Mouse (Mus musculus): Measurements from ENCODE around the gene Kcnj1.

The Kcnj1 gene

DNA sequence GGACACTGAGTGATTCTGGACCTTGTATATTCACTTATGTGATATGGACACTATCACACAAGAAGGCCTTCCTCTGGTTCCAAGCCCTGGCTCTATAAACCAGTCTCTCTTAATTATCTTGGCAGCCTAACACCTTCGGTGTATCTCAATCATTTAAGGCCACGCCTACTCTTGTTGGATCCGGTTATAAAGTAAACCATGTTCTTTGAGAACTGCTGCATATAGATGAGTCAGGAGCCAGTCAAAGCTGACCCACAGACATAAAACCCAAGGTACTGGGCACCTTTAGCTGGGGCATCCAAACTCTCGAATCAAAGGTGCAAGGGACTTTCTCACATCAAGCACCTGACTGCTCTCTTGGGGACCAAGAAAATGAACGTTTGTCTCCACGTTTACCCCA lies at the start of gene Kcnj1:
Gene Kcnj1 (plus strand): TSS at position 292 of the 400 bp plus-strand sequence.
- DNase-seq: no peak

DNA sequence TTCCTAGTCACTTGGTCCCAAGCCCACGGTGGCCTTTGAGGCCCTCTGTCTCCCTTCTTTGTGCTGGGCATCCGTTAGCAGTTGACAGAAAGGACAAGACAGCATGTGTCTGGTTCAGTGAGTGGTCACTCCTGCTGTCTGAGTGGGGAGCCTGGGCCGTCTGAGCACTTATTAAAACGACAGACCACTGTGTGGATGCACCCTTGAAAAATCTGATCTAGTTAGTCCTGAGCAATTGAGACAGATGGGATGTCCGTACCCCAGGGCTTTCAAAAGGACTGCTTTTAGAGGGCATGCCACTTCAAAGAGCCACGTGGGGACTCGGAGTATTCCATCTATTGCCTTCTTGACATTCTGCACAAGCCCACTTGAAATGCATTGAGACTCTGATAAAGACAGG lies 48.7 kb upstream of the Kcnj1 start:
- DNase-seq: no peak

DNA sequence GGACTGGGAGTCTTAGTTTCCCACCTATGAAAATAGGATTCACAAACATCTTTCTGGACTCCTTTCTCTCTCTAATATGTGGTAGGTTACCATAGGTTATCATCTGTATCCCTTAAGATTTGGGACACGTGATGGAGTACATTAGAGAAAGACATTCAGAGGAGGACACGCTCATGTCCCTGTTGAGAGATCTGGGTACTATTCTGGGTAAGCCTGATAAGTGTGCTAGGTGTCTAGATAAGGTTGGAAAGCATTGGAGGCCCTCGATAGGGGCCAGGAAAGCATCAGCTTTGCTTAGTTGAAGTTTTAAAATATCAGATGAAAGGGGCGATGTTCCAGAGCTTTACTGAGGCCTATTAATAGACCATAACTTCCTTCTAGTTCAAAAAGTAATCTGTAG lies 43.5 kb upstream of the Kcnj1 start:
- no peak for DNase-seq

DNA sequence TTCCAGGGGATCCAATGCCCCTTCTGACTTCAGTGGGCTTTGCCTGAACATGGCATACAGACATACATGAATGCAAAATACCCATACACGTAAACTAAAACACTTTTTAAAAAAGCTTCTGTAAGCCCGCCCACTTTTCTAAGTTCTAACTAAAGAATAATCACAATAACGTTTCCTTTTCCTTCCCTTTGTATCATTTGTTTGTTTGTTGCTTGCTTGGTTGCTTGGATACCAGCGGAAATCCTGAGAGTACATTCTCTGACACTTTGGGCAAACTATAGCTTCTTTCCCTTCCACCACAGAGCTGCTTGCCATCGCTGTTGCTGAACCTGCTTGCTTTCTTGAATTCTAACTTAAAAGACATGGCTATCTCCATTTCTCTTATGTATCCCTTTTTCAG lies 41.1 kb upstream of the Kcnj1 start:
- no peak for DNase-seq

DNA sequence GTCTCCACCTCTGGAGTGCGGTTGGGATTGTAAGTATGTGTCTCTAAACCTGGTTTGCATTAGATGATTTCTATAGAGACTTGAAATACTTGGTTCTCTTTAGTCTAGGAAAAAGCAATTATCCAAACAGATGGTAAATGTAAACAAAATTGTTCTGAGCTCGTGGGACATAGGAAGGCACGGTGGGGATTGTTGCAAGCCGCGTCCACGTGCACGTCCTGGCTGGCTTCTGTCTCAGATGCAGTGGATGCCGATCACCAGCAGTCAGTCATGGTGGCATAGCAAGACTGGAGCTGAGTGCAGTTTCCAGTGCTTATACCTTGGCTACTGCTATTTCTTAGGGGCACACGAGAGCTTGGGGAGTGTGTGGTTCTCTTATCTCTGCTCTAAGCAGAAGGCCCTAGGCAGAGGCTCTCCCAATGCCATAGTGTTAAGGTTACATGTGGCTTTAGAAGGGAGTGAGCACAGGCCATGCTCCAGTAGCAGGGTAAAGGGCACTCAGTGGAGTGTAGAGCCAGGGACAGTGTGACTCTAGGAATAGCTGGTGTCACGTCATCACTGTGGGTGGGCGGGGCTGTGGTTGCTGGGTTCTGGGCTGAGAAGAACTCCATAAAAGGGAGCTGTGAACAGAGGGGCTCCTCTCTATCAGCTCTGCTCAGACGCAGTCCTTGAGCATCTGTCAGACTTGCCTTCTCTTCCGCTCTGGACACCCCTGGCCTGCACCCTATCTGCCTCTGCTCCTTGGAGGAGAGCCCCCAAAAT lies 36.7 kb upstream of the Kcnj1 start:
- DNase-seq: peak; percentile 19

DNA sequence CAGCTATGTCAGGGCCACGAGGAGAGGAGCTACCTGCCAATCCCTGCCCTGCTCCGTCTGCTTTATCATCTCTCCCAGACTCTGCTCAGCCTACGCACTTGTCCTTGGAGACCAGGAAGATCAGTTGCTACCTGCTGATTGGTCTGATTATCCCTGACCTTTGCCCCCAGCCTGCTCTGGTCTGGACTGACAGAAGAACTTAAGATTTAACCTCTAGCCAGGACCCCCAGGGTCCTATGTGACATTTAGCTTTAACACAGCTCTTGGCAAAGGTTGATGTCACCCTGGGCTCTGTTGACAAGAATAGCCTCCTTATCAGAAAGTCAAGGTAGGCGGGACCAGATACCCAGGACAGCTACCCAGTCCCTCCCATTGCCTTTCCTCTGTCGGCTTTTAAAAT lies 31.5 kb upstream of the Kcnj1 start:
- no peak for DNase-seq

DNA sequence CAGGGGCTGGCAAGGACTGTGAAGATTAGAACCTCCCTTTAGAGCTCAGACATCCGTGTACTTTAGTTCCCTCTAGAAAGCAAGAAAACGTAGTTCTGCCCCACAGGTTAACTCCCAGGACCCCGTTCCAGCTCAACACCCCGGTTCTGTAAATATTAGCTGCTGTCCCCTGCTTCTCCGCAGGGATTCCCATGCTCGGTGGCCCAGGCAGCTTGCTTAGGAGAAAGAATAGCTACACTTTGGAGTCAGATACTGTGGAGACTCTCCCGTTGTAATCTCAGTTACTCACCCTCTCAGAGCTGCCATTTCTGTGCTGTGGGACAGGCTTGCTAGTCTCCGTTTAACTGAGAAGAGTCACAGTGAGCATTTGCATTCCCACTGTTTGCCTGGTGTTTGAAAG lies 29.4 kb upstream of the Kcnj1 start:
- DNase-seq: no peak

DNA sequence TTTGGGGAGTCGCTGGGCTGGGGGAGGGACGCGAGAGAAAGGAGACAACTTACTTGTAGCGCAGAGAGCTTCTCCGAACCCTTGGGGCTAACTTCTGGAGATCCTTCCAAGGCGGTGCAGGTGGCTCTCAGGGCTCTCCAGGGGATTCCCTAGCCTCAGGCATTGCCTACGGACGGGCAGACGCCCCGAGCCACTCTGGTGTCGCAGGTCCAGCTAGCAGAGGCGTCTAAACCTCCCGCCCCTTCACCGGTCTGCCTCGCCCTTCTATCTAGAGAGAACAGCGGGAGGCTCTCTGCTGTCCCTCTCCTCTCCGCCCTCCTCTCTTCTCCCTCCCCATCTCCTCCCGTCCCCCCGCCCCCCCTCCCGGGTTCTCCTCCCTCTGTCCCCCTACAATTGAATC lies 28.2 kb upstream of the Kcnj1 start, which contains the start of gene Kcnj5:
Gene Kcnj5 (minus strand): TSS at position 300 of the 400 bp plus-strand sequence.
- no peak for DNase-seq

DNA sequence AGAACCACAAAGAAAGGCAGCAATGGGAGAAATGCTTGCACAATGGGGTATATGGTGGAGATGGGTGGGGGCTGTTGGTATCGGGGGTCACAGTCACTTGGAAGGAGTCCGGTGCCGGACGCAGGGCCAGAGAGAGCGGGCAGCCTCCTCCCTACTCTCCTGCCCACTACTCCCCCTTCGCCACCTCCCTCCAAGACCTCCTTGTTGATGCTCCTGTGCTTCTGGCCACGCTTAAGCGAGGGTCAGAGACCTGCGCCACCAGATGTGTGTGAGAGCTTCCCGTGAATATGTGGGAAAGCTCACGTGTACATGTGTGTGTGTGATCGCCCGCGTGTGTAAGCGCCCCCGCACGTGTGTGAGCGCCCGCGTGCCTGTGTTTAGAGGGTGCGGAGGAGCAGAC lies 27.8 kb upstream of the Kcnj1 start:
- DNase-seq: no peak

DNA sequence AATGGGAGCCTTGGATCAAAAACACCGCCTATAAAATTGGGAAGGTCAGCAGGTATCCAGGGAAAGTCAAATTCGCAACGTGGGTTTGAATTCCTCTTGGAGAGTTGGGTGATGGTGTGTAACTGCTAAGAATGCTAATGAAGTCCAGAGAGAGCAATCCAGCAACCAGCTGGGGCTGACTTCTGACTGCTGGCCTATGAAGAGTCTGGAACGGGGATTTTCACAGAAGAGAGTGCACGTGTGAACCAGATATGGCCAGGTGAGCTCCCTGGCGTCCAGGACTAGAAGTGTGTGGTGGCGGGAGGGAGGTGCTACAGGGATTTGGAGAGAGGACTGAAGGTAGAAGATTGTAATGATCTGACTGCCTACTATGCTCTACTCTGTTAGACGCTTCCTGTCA lies 24.2 kb upstream of the Kcnj1 start:
- DNase-seq: no peak

DNA sequence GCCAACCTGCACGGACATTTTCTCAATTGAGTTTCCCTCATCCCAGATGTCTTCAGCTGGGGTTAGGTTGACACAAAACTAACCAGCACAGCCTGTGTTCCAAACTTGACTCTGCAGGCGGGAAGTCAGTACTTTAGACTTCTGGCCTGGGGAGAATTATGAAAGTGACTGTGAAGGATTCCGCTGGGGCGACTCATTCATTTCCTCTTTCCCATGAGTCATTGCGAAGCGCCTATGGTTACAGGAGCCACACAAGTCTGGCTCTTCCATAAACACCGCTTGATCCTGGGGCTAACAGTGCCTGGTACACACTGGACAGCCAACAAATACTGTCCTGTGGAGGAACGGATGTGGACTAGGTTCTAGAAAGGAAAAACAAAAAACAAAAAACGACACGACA lies 22.9 kb upstream of the Kcnj1 start:
- no peak for DNase-seq

DNA sequence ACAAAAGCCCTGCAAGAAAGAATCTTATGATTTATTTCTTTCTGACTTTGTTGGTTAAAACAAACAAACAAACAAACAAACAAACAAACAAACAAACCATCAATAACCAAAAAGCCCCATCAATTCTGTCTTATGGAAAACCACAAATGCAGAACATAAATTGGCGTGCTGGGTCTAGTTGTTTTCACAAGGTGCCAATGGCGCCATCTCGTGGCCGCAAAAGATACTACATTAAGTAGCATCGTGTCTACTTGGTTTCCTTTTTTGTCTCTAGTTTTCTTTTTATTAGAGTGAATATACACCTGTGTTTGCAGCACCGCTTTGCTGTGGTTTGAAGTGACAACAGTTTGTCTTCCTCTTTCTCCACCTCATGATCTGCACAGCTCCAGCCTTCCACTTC lies 22.0 kb upstream of the Kcnj1 start:
- DNase-seq: peak; percentile 86

DNA sequence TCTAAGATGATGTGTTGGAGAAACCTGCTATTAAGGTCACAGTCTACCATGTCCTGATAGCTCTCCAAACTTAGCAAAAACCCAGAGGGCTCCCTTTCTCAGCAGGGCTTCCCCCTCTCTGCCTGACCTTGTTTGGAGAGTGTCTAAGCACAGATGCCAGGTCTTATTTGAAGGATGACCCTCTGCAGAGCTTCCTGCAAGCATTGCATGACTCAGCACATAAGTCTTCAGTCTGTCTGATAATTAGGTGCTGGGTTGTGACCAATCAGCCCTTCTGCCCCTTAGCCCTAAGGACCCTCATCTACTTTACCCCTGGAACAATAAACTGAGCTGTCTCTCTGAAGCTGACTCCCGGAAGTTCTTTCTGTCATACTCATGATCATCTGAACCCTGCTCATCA lies 11.5 kb upstream of the Kcnj1 start:
- no peak for DNase-seq

DNA sequence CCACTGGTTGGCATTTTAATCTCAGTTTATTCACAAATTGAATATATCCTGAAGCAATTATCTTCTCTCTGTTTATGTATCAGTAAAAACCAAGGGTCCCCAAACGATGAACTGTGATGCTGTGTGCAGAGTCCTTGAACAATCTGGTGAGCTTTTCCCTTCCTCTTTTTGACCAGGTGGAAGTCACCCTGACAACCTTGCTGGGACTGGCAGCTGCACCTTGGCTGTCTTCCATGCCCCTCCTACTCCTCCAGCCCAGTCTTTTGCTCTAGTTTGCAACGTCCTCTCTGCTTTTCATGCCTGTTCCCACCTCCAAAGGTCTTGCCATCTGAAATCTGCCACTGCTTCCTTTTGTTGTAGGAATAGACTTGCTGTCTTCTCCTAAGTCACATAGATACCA lies 3.5 kb upstream of the Kcnj1 start:
- DNase-seq: no peak

DNA sequence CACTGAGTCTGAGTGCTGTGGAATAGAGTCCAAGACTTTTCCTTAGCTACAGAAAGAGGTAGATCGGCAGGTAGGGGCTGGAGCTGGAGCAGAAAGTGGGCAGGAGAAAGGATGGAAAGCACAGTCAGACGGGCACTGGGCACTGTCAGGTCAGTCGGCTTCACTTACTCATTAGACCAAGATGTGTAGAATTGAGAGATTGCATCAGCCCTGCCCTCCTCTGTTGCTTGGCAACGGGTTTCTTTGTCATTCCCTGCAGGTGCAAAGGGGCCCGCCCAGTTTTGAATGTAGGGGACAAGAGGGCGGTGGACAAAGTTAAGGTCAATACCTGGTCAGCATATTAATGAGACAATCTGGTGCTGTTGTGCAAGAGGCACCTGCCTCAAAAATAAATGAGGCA lies 2.9 kb upstream of the Kcnj1 start:
- DNase-seq: no peak

DNA sequence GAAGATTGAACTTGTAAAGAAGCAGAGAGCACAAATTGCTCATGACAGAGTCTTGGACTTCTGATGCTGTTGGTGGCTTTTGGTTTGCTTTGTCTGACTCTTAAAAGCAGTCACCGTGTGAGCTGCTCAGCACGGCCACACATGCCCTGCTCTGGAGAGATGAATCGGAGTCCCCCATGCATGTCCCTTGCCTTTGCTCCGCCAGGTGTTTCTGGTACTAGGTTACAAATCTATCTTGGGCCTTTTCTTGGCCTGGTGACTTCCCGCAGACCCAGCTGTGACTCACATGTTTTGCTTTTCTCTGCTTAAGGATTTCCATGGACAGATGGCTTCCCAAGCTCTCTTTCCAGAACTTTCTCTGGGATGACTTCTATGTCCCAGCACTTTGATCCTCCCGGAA lies 1.4 kb downstream of the Kcnj1 start:
- no peak for DNase-seq

DNA sequence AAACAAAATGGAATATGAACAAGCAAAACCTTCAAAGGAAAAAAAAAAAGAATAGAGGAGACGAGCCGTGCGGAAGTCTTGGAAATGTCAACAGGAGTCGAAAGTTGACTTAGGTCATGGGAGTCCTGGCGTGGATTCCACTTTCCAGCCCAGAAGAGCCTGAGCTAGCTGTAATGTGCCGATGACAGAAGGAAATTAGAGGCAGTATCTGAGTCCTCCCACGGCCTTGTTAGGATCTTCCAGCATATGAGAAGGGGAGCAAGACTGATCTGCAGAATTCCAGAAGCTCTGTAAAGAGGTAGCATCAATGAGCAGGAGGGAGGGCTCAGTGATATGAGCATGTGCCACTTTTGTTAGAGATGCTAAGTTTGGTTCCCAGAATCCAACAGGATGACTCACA lies 3.7 kb downstream of the Kcnj1 start:
- no peak for DNase-seq

DNA sequence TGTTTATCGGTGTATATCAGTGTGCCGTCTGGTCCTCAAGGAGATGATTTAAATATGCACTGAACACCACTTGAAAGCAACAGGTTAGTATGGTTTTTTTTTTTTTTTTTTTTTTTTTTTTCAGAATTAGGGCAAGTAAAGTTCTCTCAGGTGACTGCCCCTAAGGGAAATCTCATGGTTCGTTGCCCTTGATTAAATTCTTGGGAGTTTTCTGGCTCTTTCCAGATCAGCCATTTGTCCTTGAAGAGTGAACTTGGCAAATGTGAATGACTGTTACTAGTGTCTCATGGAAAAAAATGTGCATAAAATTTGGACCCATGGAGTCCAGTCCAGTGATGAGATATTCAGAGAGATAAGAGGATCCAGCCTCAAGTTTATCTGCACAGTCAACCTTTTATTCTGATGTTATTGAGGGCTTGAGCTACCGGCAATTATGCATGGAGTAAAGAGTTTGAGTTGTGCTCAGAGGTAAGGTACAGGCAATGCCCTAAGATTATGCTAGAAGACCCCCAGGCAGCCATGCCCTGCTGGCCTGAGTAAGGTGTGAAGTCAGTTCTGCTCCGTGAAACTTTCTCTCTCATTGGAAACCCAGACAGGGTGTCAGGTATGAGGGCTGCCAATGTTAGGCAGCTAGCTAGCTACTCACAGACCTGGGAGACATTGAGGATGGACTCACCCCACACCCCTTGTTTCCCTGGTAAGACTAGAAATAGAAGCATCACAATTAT lies 4.7 kb downstream of the Kcnj1 start:
- no peak for DNase-seq

DNA sequence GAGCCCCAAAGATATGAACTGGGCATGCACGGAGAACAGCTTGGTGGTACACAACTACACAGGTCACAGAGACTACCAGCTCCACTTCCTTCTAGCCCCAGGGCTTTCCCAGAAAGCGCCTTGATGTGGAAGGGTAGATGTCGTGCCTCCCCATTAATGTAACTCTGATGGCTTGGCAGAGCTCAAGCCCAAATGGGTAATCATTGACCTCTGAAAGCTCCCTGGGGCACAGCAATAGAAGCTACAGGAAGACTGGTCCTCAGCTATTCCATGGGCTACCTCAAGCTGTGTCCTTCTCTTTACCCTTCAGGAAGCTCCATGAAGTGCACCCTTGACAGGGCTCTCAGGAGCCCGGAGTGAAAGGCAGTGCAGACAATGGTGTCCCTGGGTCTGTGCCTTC lies 12.6 kb downstream of the Kcnj1 start:
- no peak for DNase-seq

DNA sequence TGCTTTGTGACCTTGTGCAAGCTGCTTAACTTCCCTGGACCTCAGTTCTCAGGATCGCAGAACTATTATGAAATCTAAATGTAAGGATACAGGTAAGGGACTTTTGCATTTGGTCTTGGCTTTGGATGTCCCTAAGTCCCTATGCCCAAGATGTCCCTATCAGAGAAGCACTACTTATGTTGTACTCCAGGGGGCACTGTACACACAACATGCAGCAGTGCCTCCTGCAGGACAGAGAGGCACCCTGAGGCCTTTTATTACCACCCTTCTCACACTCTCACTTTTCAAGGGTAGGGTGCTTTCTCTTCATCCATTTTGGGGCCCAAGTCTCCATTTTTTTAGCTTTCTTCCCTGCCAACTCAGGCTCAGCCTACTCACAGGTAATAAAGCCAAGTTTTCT lies 15.8 kb downstream of the Kcnj1 start:
- no peak for DNase-seq

DNA sequence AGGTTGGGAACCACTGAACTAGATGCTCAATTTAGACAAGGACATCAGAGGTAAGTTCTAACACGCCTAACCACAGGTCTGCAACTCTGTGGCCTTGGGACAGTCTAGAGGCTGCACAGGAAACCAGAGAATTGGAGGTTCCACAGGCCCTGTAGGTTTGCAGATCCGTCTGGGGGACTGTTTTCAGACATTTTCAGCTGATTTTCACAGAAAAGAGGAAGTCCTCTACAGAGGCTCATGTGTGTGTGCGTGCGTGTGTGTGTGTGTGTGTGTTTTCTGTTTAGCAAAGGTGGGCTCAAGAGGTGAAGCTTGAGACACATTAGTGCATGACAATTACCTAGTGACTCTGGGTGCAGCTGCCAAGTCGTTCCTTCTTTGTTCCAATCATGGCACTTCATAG lies 18.8 kb downstream of the Kcnj1 start:
- DNase-seq: no peak

DNA sequence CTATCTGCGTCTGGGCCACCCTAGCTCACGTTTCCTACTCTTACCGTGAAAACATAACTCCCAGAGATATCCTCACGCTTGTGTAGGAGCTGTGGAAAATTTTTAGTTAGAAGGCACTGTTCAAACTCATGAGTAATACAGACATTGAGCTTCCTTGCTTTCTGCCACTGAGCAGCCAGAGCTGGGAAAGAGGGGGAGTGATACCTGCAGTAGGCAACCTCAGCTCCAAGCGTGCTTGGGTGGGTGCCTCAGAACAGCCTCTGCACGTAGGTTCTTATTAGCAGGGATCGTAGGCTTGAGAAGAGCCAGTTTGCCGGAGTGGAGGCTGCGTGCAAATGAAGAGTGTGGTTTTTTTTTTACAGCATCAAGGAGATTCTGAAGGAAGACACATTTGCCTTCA lies 19.4 kb downstream of the Kcnj1 start:
- DNase-seq: no peak

DNA sequence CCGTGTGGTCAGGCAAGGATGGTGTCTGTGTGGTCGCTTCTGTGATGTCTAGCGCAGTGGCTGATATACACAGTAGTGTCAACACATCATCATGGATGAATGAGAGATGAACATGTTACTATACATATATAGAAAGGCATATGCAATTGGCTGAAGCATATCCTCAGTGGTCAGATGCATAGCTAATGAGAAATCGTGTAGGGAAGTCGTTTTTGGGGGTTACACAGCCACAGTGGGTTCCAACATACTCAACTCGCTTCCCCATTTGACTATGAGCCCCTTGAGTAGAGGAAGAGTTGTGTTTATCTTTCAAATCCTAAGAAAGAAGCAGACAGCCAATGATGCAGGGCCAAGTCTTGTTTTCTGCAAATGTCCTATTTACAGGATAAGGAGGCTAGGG lies 20.4 kb downstream of the Kcnj1 start:
- DNase-seq: no peak

DNA sequence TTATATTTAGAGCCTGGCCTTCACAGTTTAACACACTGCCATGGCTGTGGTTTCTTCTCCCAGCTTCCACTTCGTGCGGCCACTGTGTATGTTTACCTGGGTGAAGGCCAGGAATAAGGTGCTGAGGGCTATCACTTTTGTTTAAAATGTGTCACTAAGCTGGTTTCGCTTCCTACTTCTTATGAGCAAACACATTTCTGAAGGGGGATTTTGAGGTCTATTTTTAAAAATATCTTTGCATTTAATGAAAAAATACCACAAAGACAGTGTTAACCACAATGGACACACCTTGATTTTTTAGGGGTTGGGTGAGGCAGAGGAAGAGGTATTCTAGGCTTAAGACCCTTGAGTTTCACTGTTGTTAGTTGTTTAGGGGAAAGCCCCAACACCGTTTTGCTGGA lies 22.5 kb downstream of the Kcnj1 start:
- DNase-seq: no peak

DNA sequence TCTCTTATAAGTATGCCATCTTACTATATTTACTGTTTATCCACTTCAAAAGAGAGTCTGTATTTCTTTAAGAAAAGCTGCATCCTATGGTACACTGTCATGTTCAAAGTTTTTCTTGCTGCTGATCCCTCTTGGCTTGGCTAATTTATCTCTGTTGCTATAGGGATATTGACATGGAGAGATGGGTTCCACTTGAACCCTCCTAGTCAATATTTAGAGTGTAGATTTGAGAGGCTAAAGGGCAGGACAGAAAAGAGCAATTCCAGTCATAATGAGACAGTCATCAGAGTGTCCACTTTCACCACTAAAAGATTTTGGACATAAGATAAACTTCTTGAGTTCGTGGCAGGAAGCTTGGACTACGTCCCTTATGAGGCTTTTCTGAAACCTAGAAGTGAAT lies 27.9 kb downstream of the Kcnj1 start:
- DNase-seq: no peak
